Mouse (Mus musculus) liver, embryonic 18 days (tissue): ENCODE measurements around the gene Tctn3. TPM values are rescaled to one million over a fixed set of nuclear protein-coding genes. Genes with fewer than 3 reads are reported as not detected.

ENCODE experiments used
- polyA plus RNA-seq: library from polyadenylated mRNA; depleted of rRNA; stranded (reverse); fragments of >200 nt; gene quantifications from 2 replicates; pipeline ENCODE4 v1.2.3, GENCODE M21; 2012; rRNA removed

Tctn3 gene
- 1.7 and 2.2 TPM in 2 replicates for polyA plus RNA-seq

GRCm38 (mm10) chr19:40611830-40612506, at the start of gene Tctn3, which contains the start of gene Entpd1:
Gene Tctn3, minus strand, starts transcription at chr19:40612233.
Gene Entpd1, plus strand, starts transcription at chr19:40612366.

GRCm38 (mm10) chr19:40588293-40588654, 23.8 kb downstream of the Tctn3 start, which contains the start of gene Aldh18a1:
Gene Aldh18a1, minus strand, starts transcription at chr19:40588463.

Other genes with a start within 250 kb of the Tctn3 start
- gene Sorbs1, start 98.5 kb downstream of the Tctn3 start, polyA plus RNA-seq, result 8.8 and 10.2 TPM in 2 replicates
- 14.7 and 15.1 TPM in 2 replicates for gene Aldh18a1, start 23.8 kb downstream of the Tctn3 start, polyA plus RNA-seq
- gene Entpd1, start 133 bp upstream of the Tctn3 start, polyA plus RNA-seq, result 5.1 and 5.4 TPM in 2 replicates
- gene Cc2d2b, start 136.5 kb upstream of the Tctn3 start, polyA plus RNA-seq, result 0.41 and 0.49 TPM in 2 replicates
- gene Ccnj, start 219.0 kb upstream of the Tctn3 start, polyA plus RNA-seq, result 2.8 and 3.0 TPM in 2 replicates